Mouse (Mus musculus) forebrain, embryonic 11.5 days (tissue): ENCODE measurements around the gene Csrnp2. TPM values are rescaled to one million over a fixed set of nuclear protein-coding genes. Genes with fewer than 3 reads are reported as not detected.
A peak's percentile ranks its signal among the peaks of the same experiment; 100 is the strongest.

ENCODE experiments used
- ATAC-seq: fragments of 200-750 bp; cut with Nextera tagmentation; replicated peaks from 2 replicates; pipeline ENCODE4 v1.8.0; 2017; ENCODE audit warnings: moderate TSS enrichment; ENCODE audit not compliant: low FRiP score
- DNase-seq: peaks from one replicate; pipeline ENCODE4 v3.0.0-alpha.2; 2017; ENCODE audit warnings: low spot score
- H3K27ac ChIP-seq: fragments of 300-500 bp; sonication (generic); 2 replicates; pipeline ENCODE4 v1.5.1; 2014; ENCODE audit warnings: low read depth, low read length
- H3K27me3 ChIP-seq: fragments of 300-500 bp; sonication (generic); 2 replicates; pipeline ENCODE4 v1.6.1; 2014; ENCODE audit warnings: mild to moderate bottlenecking, low read length, mixed read lengths; ENCODE audit not compliant: control insufficient read depth, insufficient read depth
- H3K36me3 ChIP-seq: fragments of 300-500 bp; sonication (generic); 2 replicates; pipeline ENCODE4 v1.6.1; 2014; ENCODE audit warnings: mild to moderate bottlenecking, low read length, moderate library complexity, mixed read lengths; ENCODE audit not compliant: control insufficient read depth, insufficient read depth
- H3K4me1 ChIP-seq: fragments of 300-500 bp; sonication (generic); replicated peaks from 2 replicates; pipeline ENCODE4 v1.6.1; 2014; ENCODE audit warnings: low read length, mixed read lengths; ENCODE audit not compliant: control insufficient read depth, insufficient read depth
- H3K4me2 ChIP-seq: fragments of 300-500 bp; sonication (generic); 2 replicates; pipeline ENCODE4 v1.6.1; 2014; ENCODE audit warnings: low read depth, mild to moderate bottlenecking, low read length, moderate library complexity, mixed read lengths; ENCODE audit not compliant: severe bottlenecking
- H3K4me3 ChIP-seq: fragments of 300-500 bp; sonication (generic); 2 replicates; pipeline ENCODE4 v1.5.1; 2014; ENCODE audit warnings: low read depth, low read length
- H3K9ac ChIP-seq: fragments of 300-500 bp; sonication (generic); 2 replicates; pipeline ENCODE4 v1.6.1; 2014; ENCODE audit warnings: low read length
- H3K9me3 ChIP-seq: fragments of 300-500 bp; sonication (generic); 2 replicates; pipeline ENCODE4 v1.6.1; 2016; ENCODE audit warnings: low read length, mixed read lengths; ENCODE audit not compliant: control insufficient read depth
- WGBS: fragments of 180-500 bp; shearing (Covaris S2); extraction: QIAGEN DNeasy Blood & Tissue Kit; methylation state at CpG from one replicate; pipeline ENCODE4 v1.1.7; 2014; 5-methylcytosine and 5-hydroxymethylcytosine counted together
- polyA plus RNA-seq: library from polyadenylated mRNA; unstranded; fragments of >200 nt; fragmentation: Nextera tagmentation; extraction: Ambion mirVana; gene quantifications from 2 replicates; pipeline ENCODE4 v1.2.1, GENCODE M21; 2014

The Csrnp2 gene
- polyA plus RNA-seq, 1 experiment from 2014 or later, result 26.3 TPM

GRCm38 (mm10) chr15:100457340-100457739 is 37.9 kb downstream of the Csrnp2 start:
- H3K36me3 ChIP-seq, result no peaks in the 10 kb centered on the region
- 9% methylated on average over 17 of the region's 17 CpGs for WGBS
- no peak overlapping the region for H3K4me2 ChIP-seq
- DNase-seq (peak; percentile 88), ATAC-seq (0 out of 2 replicates have a peak, but pooled peaks have one; percentile 36)
- H3K9me3 ChIP-seq, result no peaks in the 10 kb centered on the region
- H3K27me3 ChIP-seq, result no peaks in the 10 kb centered on the region
- no peak overlapping the region for H3K9ac ChIP-seq
- no peak overlapping the region for H3K4me3 ChIP-seq
- H3K4me1 ChIP-seq, result no peaks in the 10 kb centered on the region
- H3K27ac ChIP-seq, result no peak overlapping the region

- no peak for DNase-seq
- 60% methylated on average over 7 of the region's 7 CpGs for WGBS
- no peak overlapping the region for H3K4me3 ChIP-seq
- no peak overlapping the region for H3K9ac ChIP-seq
- no peaks in the 10 kb centered on the region for H3K4me1 ChIP-seq
- H3K36me3 ChIP-seq, result no peaks in the 10 kb centered on the region
- H3K4me2 ChIP-seq, result no peak overlapping the region
- no peaks in the 10 kb centered on the region for H3K9me3 ChIP-seq
- no peak overlapping the region for H3K27ac ChIP-seq
- ATAC-seq, result no peak
- H3K27me3 ChIP-seq, result no peaks in the 10 kb centered on the region
These were observed 38.8 kb downstream of the Csrnp2 start for GRCm38 (mm10) chr15:100456356-100456991.

GRCm38 (mm10) chr15:100452486-100452885 is 42.8 kb downstream of the Csrnp2 start:
- Histone ChIP-seq H3K27ac (no peak overlapping the region), H3K4me3 (no peak overlapping the region), H3K36me3 (no peaks in the 10 kb centered on the region), H3K9ac (no peak overlapping the region), H3K27me3 (no peaks in the 10 kb centered on the region), H3K9me3 (no peaks in the 10 kb centered on the region), H3K4me2 (no peak overlapping the region), H3K4me1 (no peaks in the 10 kb centered on the region)
- ATAC-seq (no peak), DNase-seq (no peak)
- 86% methylated on average over 11 of the region's 11 CpGs for WGBS

GRCm38 (mm10) chr15:100451245-100451644 is 44.0 kb downstream of the Csrnp2 start:
- DNase-seq, result no peak

GRCm38 (mm10) chr15:100449495-100449894 is 45.8 kb downstream of the Csrnp2 start:
- H3K9ac ChIP-seq, result no peak overlapping the region
- no peaks in the 10 kb centered on the region for H3K27me3 ChIP-seq
- H3K4me2 ChIP-seq, result no peak overlapping the region
- H3K27ac ChIP-seq, result no peak overlapping the region
- H3K9me3 ChIP-seq, result no peaks in the 10 kb centered on the region
- WGBS, result 90% methylated on average over 3 of the region's 3 CpGs
- H3K36me3 ChIP-seq, result no peaks in the 10 kb centered on the region
- DNase-seq (no peak), ATAC-seq (no peak)
- no peaks in the 10 kb centered on the region for H3K4me1 ChIP-seq
- no peak overlapping the region for H3K4me3 ChIP-seq

More at GRCm38 (mm10) chr15:100451245-100451644, 44.0 kb downstream of the Csrnp2 start:
- Histone ChIP-seq H3K4me3 (no peak overlapping the region), H3K4me1 (no peaks in the 10 kb centered on the region), H3K27me3 (no peaks in the 10 kb centered on the region), H3K9me3 (no peaks in the 10 kb centered on the region), H3K27ac (no peak overlapping the region), H3K36me3 (no peaks in the 10 kb centered on the region), H3K4me2 (no peak overlapping the region), H3K9ac (no peak overlapping the region)
- WGBS, result 84% methylated on average over 16 of the region's 16 CpGs
- ATAC-seq, result no peak

- no peaks in the 10 kb centered on the region for H3K36me3 ChIP-seq
- no peak overlapping the region for H3K9ac ChIP-seq
- ATAC-seq (no peak), DNase-seq (no peak)
- H3K27me3 ChIP-seq, result no peaks in the 10 kb centered on the region
- no peaks in the 10 kb centered on the region; the same call in 1 of the 2 replicates for H3K4me1 ChIP-seq
- WGBS, result 76% methylated on average over 4 of the region's 4 CpGs
- no peak overlapping the region for H3K27ac ChIP-seq
- H3K9me3 ChIP-seq, result no peaks in the 10 kb centered on the region
- H3K4me2 ChIP-seq, result no peak overlapping the region
- no peak overlapping the region for H3K4me3 ChIP-seq
These were observed 46.7 kb downstream of the Csrnp2 start for GRCm38 (mm10) chr15:100448572-100448971.

GRCm38 (mm10) chr15:100446887-100447286 is 48.4 kb downstream of the Csrnp2 start:
- H3K27ac ChIP-seq, result no peak overlapping the region
- H3K4me3 ChIP-seq, result no peak overlapping the region
- ATAC-seq, result no peak
- no peak for DNase-seq
- no peak overlapping the region for H3K4me2 ChIP-seq
- WGBS, result 79% methylated on average over 2 of the region's 2 CpGs
- no peaks in the 10 kb centered on the region for H3K27me3 ChIP-seq
- no peaks in the 10 kb centered on the region; the same call in 1 of the 2 replicates for H3K4me1 ChIP-seq
- H3K9me3 ChIP-seq, result no peaks in the 10 kb centered on the region
- no peak overlapping the region for H3K9ac ChIP-seq
- H3K36me3 ChIP-seq, result no peaks in the 10 kb centered on the region

- Histone ChIP-seq H3K4me2 (peak overlapping the region; percentile 73), H3K4me3 (peak overlapping the region; percentile 34), H3K36me3 (no peaks in the 10 kb centered on the region), H3K27ac (peak overlapping the region; percentile 31; the same call in 1 of the 2 replicates), H3K27me3 (no peaks in the 10 kb centered on the region), H3K9ac (peak overlapping the region; percentile 63), H3K4me1 (no peaks in the 10 kb centered on the region; the same call in 1 of the 2 replicates), H3K9me3 (no peaks in the 10 kb centered on the region)
- ATAC-seq (peak; percentile 98), DNase-seq (peak; percentile 93)
- 10% methylated on average over 20 of the region's 31 CpGs for WGBS
These were observed 52.0 kb downstream of the Csrnp2 start for GRCm38 (mm10) chr15:100443126-100443922.
